Mouse (Mus musculus) left cerebral cortex, adult 2 months (tissue): ENCODE results near the gene 1600014C23Rik. TPM values are rescaled to one million over a fixed set of nuclear protein-coding genes. Genes with fewer than 3 reads are reported as not detected.

Experiments used
- DNase-seq, 2 experiments: peaks; one replicate each; pipeline ENCODE4 v3.0.0; 2021 to 2022; ENCODE audit warnings: low spot score in 2 of 2, mixed read lengths in 1 of 2; ENCODE audit errors: extremely low spot score in 1 of 2
- H3K27ac ChIP-seq: fragments of 200-600 bp; 2 replicates; pipeline ENCODE4 v1.8.1; 2022
- H3K4me3 ChIP-seq: fragments of 200-600 bp; 2 replicates; pipeline ENCODE4 v1.8.1; 2022
- CTCF ChIP-seq: fragments of 200-600 bp; IDR thresholded peaks from 2 replicates; pipeline ENCODE4 v1.8.1; 2022; ENCODE audit warnings: antibody characterized with exemption, mild to moderate bottlenecking, moderate library complexity
- intact Hi-C: fragments of 180-260 bp; cut with DNase I; formaldehyde crosslinking; loops from one replicate; pipeline ENCODE4 v1.15.1; 2025
- total RNA-seq, 2 experiments: library from RNA; stranded (reverse); gene quantifications; 2 replicates each; pipeline ENCODE4 v1.2.3; 2021

The 1600014C23Rik gene
- total RNA-seq, 2 experiments from 2014 or later: not detected

GRCm38 (mm10) chr17:45763188-45763587 lies 29.5 kb upstream of the 1600014C23Rik start:
- no peak for DNase-seq
- intact Hi-C loops: no loop called here
- Histone ChIP-seq H3K4me3 (no peak overlapping the region), H3K27ac (no peak overlapping the region)
- no peak for TF ChIP-seq CTCF

- intact Hi-C loops: no loop called here
- Histone ChIP-seq H3K27ac (peak overlapping the region; percentile 47; the same call in 1 of the 2 replicates), H3K4me3 (no peak overlapping the region)
- no peak for TF ChIP-seq CTCF
- DNase-seq: no peak
These were observed 28.3 kb upstream of the 1600014C23Rik start for GRCm38 (mm10) chr17:45761902-45762301.

- intact Hi-C loops: no loop called here
- Histone ChIP-seq H3K27ac (peak overlapping the region; percentile 47; the same call in 1 of the 2 replicates), H3K4me3 (no peak overlapping the region)
- TF ChIP-seq CTCF: no peak
- no peak for DNase-seq
These were observed 27.5 kb upstream of the 1600014C23Rik start for GRCm38 (mm10) chr17:45760965-45761645.

- H3K4me3 ChIP-seq: no peak overlapping the region
- no peak for DNase-seq
- intact Hi-C loops: no loop called here
- no peak overlapping the region for H3K27ac ChIP-seq
- no peak for TF ChIP-seq CTCF
These were observed 26.1 kb upstream of the 1600014C23Rik start for GRCm38 (mm10) chr17:45759751-45760150.

GRCm38 (mm10) chr17:45758808-45759207 lies 25.2 kb upstream of the 1600014C23Rik start:
- H3K27ac ChIP-seq: no peak overlapping the region
- no peak for DNase-seq
- no peak for TF ChIP-seq CTCF
- H3K4me3 ChIP-seq: no peak overlapping the region
- intact Hi-C loops: no loop called here

GRCm38 (mm10) chr17:45757932-45758331 lies 24.3 kb upstream of the 1600014C23Rik start:
- Histone ChIP-seq H3K4me3 (no peak overlapping the region), H3K27ac (no peak overlapping the region)
- DNase-seq: no peak
- intact Hi-C loops: no loop called here
- no peak for TF ChIP-seq CTCF

- intact Hi-C loops: no loop called here
- no peak for DNase-seq
- Histone ChIP-seq H3K4me3 (no peak overlapping the region), H3K27ac (no peak overlapping the region)
- no peak for TF ChIP-seq CTCF
These were observed 23.2 kb upstream of the 1600014C23Rik start for GRCm38 (mm10) chr17:45756831-45757230.

- Histone ChIP-seq H3K4me3 (no peak overlapping the region), H3K27ac (no peak overlapping the region)
- no peak for DNase-seq
- TF ChIP-seq CTCF: no peak
- intact Hi-C loops: no loop called here
These were observed 22.7 kb upstream of the 1600014C23Rik start for GRCm38 (mm10) chr17:45756391-45756790.

GRCm38 (mm10) chr17:45754186-45754862 lies 20.7 kb upstream of the 1600014C23Rik start:
- intact Hi-C loops: no loop called here
- peak overlapping the region; percentile 32 for H3K4me3 ChIP-seq
- TF ChIP-seq CTCF: no peak
- peak overlapping the region; percentile 86 for H3K27ac ChIP-seq
- peak; percentile 56 to 77 for DNase-seq

GRCm38 (mm10) chr17:45752678-45753077 lies 19.0 kb upstream of the 1600014C23Rik start:
- intact Hi-C loops: no loop called here
- Histone ChIP-seq H3K27ac (no peak overlapping the region), H3K4me3 (no peak overlapping the region)
- DNase-seq: no peak
- TF ChIP-seq CTCF: no peak

GRCm38 (mm10) chr17:45752053-45752452 lies 18.4 kb upstream of the 1600014C23Rik start:
- DNase-seq: no peak
- intact Hi-C loops: no loop called here
- no peak for TF ChIP-seq CTCF
- Histone ChIP-seq H3K27ac (no peak overlapping the region), H3K4me3 (no peak overlapping the region)

- no peak overlapping the region for H3K4me3 ChIP-seq
These were observed 17.7 kb upstream of the 1600014C23Rik start for GRCm38 (mm10) chr17:45751359-45751758.

More at GRCm38 (mm10) chr17:45751359-45751758, 17.7 kb upstream of the 1600014C23Rik start:
- DNase-seq: no peak
- intact Hi-C loops: no loop called here
- H3K27ac ChIP-seq: no peak overlapping the region
- TF ChIP-seq CTCF: no peak
